Mouse (Mus musculus): Measurements from ENCODE around the gene Spn.
"Not testable (repeated sequence)": the region's sequence is repeated elsewhere in the genome, so short reads cannot be mapped to it uniquely, and the experiment has no call there.

Spn gene

DNA sequence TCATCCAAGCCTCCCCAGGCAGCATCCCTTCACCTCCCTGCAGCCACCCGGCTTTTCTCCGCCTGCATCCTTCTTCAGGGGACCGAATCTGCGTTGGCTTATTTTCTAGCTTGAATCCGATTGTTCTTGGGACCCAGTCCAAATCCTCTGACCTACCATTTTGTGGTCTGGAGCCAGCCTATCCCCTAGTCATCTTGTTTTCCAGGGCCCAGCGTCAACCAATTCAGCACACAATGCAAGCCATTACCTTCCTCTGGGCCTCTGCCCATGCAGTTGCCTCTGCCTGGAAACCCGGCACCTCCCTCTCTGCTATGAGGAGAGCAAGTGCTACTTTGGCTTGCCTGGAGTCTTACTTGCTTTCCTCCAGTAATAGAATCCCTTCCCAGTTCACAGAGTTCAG, 32.1 kb downstream of the Spn start:
- DNase-seq (ENCODE audit: low spot score) = no peak

DNA sequence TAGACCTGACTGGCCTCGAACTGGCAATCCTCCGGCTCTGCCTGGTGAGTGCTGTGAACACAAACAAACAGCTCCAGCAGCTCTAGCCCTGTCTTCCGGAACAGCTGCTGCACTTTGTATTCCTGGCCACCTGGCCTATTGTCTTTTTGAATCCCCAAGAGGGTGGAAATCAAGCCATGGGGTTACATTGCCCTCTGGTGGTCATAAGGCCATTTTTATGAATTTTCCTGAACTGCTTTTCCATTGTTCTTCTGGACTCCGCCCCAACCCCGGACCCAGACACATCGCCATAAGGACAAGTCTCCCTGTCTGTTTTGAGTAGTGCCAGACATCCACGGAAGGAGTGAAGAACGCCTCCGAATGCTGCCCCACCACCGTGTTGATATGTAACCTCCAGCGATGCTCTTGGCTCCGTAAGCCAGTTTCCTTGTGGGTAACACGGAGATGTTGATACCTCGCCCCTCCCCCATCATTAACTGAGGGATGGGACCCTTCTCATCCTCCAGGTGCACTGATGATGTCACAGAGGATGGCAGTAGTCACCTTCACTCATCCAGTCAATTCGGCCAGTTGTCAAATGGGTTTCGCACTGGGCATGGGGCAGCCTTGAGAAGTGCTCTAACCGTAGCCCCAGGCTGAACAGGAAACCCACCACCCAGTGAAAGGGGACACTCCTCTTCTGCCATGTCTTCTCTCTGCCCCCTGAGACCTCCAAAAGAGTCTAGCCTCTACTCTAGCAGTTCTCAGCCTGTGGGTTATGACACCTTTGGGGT, 32.9 kb downstream of the Spn start:
- peak; percentile 80 for DNase-seq (ENCODE audit: low spot score)

DNA sequence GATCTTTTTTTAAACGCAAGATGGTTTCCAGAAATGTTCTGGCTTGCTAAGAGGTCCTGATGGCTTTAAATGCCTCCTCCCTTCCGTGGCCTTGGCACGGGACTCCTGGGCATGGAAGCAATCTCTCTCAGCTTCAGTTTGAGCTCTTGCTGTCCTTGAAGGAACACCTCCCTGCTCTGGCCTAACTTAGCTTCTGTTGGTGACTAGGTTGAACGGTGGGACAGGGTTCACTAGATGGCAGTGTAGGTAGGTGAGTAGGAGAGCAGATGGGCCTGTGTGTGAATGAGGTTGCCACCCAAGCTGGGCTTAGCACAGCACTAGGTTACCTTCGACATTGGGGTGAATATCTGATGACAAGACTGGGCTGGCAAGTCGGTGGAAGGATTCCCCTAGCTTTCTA, 33.7 kb downstream of the Spn start:
- no peak for DNase-seq (ENCODE audit: low spot score)

DNA sequence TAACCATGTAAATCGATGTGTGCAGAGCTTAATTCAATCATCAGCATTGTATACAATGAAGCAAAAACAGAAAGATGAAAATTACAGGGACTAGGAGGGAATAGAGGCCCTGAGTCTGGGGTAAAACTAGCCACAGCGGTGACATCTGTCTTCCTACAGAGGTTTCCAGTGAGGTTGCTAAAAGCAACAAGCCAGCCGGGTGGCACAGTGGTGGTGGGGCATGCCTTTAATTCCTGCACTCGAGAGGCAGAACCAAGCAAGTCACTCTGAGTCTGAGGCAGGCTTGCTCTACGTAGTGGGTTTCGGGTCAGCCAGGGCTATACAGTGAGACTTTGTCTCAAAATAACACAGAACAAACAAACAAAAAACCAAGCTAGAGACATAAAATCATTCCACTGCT, 35.5 kb downstream of the Spn start:
- no peak for DNase-seq (ENCODE audit: low spot score)

DNA sequence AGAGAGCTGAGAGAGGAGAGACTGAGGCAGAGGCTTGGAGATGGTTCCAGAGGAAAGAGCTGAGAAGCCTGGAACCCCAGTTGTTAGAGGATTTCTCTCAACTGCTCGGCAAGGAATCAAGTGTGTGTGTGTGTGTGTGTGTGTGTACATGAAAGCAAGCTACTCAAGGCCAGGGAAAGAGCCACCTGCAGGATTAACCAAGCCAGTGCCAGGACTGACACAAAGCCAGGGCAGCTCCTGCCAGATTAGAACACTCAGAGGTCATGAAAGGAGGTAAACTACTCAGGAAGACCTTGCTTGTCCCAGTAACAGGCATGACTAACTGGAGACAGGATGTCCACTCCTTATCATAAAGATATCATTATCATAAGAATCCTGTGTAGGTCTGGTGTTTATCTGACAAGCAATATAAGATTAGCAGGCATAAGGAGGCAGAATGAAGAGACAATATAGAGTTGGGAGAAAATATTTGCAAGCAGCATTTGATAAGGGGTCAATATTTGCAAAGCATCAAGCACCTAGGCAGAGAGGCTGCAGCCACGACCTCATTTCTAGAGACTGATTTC, 36.1 kb downstream of the Spn start:
- no peak for DNase-seq (ENCODE audit: low spot score)

DNA sequence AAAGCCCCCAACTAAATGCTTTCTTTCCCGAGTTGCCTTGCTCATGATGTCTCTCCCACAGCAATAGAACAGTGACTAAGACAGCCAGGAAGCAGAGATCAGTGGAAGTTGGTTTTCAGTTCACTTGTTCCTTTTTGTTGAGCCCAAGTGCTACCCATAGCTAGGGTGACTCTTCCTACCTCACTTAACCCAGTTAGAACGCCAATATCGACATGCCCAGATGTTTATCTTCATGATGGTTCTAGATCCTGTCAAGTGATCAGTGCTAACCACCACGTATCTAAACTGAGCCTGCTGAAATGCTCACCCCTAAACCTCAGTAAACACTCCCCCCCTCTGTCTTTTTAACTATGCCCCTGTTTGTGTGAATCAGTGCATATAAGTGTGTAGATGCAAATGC, 38.1 kb downstream of the Spn start:
- DNase-seq (ENCODE audit: low spot score) = no peak

DNA sequence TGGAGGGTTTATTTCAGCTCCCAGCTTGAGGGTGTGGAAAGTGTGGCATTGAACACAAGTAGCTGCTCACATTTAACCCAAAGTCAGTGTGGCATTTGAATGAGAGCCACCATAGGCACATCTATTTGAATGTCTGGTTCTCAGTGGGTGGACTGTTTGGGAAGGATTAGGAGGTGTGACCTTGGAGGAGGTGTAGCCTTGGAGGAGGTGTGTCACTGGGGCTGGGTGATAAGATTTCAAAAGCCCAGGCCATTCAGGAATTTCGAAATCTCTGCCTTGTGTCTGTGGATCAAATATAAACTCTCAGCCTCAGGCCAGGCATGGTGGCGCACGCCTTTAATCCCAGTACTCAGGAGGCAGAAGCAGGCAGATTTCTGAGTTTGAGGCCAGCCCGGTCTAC, 38.7 kb downstream of the Spn start:
- no peak for DNase-seq (ENCODE audit: low spot score)

DNA sequence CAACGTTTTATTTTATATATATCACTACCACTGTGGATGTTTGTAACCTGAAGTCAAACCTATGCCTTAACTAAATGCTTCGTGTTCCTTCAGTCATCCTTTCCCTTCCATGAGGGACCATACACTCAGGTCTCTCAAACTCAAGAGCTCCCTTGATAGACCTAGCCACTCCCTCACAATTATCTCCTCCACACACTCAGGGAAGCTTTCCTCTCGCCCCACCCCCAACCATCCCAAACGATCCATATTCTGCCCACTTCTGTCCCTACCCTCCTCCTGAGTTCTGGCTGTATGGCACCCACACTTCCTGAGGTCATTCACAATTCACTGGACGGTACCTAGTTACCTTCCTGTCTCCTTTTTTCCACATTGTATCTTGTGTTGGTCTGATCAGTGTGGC, 39.1 kb downstream of the Spn start:
- DNase-seq (ENCODE audit: low spot score) = no peak

DNA sequence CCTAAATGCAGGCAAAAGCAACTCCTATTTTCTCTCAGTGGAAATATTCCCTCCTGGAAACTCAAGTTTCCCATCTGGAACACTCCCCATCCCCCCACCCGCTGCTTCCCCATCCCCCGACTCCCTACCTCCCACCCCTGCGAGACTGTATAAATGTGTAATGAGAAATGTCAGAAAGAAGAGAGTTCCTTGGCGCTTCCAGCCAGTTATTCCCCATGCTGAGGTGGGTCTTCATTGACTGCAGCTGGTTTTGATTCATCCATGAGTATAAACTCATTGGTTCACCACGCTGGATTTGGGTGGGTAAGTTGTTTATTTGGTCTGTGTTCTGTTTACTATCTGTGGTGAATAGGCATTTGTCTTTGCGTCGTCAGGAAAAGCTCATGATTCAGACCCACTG, 41.2 kb downstream of the Spn start:
- no peak for DNase-seq (ENCODE audit: low spot score)

DNA sequence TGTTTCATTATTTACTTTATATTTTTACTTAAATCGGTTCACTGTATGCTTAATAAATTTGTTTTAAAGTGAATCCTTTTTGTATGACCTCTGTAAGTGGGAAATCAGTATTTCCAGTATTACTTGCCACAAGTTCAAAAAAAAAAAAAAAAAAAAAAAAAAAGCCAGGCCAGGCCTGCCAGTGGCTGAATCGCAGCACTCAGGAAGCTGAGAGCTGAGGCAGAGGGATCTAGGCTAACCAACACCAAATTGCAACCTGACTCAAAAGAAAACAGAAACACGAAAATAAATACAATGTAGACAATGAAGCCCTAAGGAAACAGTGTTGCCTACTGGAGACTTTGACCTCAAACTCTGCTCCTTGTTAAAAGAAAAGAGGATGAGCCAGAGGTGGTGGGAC, 43.7 kb downstream of the Spn start:
- no peak for DNase-seq (ENCODE audit: low spot score)

DNA sequence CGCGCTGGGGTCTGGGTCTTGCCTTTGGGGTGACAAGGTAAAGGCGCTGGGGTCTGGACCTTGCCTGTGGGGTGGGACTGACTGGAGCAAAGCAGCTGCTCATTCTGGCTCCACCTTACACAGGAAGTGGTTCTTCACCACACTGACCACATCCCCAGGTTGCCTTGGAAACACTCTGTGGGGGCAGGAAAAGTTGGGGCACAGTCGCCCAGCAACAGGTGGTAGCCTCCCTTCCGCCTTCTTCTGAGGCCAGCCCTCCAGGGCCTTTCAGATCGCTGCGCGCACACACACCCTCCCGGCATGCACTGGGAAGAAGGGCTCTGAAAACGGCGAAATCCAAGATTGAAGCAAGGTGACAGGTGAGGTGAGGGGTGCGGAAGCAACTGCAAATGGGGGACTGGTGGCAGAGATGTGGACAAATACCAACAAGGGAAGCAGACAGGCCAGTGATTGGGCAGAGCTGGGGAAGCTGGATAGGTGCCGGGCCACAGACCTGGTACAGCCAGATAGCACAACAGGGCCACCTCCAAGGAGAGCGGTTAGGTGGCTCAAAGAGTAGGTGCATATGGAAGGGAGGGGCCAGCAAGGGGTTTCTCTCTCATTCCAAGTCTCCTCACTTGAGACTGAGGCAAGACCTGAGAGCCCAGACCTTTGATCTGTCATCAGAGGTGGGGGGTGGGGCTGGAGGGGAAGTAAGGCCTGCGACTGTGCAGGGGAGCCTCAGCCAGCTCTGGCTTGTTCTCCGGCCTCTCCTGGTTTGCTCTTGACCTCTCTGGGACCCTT, 46.3 kb downstream of the Spn start, which contains the start of gene AI467606:
TSS of gene AI467606 (plus strand) at position 246 of the 783 bp plus-strand sequence.
- DNase-seq (ENCODE audit: low spot score) = peak; percentile 29

DNA sequence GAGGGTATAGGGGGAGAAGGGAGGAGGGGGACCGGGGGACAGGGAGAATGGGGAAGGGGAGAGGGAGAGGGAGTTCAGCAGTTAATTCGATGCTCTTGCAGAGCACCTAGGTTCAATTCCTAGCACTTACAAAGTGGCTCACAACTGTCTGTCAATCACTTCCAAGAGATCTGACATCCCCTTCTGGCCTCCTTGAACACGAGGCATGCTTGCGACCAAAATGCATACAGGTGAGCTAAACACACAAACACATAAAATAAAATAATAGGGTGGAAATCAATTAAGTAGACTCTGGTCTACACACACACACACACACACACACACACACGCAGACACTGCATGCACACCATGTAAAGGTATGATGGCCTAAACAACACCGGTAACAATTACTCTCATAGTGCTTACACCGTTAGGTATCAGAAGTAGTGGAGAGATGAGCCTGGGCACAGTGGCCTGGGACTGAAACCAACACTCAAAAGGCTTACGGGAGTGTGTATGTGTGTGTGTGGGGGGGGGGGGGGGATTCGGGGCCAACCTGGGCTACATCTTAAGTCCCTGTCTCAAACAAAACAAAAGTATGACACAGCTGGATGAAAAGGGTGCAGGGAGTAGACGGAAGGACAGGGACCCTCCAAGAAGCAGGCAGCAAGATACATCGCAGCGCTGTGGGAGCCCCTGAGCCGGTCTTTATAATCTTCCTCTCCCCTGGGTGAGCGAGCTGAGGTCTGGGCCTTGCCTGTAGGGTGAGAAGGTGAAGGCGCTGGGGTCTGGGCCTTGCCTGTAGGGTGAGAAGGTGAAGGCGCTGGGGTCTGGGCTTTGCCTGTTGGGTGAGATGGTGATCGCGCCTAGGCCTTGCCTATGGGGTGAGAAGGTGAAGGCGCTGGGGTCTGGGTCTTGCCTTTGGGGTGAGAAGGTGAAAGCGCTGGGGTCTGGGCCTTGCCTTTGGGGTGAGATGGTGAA, 47.2 kb downstream of the Spn start:
- no peak for DNase-seq (ENCODE audit: low spot score)

DNA sequence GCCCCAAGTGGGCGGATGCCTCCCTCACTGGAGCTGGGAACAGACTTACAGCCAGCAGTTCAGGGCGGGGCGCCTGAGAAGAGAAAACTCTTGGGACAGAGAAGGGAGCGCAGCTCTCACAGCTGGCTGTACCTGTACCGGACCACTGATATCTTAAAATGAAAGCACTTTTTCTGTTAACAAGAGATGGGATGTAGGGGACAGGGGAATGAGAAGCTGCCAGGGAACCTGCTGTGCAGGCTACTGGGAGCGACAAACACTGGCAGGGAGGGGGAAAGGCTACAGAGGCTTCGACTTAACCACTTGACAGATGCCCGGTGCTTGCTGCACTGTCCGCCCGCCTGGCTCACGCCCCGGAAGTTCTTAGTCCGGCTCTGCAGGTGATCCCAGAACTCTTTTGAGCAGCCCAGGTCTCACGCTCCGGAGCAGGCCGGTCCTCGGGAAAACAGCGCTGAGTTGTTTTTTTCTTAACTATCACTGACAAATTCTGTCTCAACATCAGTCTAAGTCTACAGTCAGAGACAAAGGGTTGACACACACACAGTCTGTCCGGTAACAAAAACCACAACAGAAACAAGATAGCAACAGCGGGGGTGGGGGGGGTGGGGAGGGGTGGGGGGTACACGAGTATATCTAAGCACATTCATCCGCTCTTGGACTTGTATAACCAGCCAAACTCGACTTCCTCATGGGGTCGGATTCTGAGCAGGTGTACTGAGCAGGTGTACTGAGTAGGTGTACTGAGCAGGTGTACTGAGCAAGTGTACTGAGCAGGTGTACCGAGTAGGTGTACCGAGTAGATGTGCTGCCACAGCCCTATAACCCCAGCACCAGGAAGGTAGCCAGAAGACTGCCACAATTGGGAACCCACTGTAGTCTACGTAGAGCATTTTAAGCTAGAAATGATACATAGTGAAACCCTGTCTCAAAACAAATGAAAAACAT, 48.5 kb downstream of the Spn start:
- DNase-seq (ENCODE audit: low spot score) = no peak

DNA sequence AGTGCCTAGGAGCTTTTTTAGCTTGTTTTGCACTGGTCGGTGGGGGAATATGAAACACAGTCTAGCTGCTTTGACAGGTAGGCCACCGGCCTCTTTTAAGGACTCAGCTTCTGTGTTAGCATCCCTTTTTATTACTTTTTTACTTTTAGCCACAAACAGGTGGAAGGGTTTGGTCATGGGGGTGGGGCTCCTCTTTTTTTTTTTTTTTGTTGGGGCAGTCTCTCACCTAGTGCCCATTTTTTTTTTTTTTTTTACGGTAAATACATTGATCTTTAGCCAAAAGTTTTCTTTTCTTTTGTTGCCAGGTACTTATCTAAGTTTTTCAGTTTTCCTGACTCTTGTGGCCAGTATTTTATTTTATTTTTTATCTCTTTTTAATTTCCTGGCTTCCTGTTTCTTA, 49.5 kb downstream of the Spn start:
- no peak for DNase-seq (ENCODE audit: low spot score)

DNA sequence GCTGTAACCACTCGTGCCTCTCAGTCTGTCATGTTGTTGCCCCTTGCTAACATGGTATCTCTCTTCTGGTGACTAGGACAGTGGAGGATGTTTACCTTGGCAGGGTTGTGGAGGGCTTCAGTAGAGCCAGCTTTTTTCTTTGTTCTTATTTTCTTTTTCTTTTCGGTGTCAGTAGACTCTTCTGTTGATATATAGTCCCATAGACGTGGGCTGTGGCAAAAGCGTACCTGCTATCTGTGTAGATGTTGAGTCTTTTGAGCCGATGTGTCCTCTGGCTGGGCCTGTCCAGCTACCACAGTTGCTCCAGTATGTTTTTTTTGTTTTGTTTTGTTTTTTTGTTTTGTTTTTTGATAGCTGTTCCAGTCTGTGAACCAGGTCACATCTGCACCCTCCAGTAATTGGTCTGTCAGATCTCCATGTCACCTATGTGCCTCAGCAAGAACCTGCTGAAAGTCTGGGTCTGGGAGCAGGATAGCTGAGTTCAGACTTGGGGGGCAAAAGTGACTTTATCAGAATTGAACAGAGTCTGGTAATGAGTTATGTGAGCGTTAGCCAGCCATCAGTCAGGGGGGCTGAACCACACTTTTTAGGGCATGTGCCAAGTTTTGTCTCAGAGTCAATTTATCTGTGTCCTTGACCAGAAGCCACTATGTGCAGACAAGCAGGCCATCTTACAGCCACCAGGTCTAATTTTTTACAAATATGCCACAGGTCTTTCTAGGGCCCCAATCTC, 50.2 kb downstream of the Spn start, which contains the start of gene Zg16:
TSS of gene Zg16 (minus strand) at position 51 of the 733 bp plus-strand sequence.
- DNase-seq (ENCODE audit: low spot score) = not testable (repeated sequence)

DNA sequence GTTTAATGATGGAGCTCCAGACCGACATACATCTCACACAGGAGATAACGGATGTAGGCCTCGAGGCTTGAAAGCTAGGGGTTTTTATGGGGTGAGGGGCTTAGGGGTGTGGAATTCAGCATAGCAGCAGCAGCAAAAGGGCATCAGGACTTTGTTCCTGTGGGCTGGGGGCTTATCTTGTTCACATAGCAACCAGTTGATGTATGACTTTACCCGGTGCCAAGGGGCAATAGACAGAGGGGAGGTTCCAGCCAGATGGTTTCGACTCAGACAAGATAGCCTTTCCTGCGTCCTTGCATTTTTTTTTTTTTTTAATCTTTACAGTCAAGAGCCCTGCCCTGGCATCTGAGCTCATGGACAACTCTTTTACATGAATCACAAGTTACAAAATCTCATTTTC, 51.9 kb downstream of the Spn start:
- DNase-seq (ENCODE audit: low spot score) = not testable (repeated sequence)

DNA sequence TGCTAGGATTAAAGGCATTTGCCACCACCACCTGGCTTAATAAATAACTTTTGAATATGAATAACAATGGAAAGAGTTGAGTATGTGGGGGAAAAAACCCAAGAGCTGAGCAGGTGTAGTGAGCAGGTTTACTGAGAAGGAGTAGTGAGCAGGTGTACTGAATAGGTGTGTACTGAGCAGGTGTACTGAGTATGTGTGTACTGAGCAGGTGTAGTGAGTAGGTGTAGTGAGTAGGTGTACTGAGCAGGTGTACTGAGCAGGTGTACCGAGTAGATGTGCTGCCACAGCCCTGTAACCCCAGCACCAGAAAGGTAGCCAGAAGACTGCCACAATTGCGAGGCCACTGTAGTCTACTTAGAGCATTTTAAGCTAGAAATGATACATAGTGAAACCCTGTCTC, 52.8 kb downstream of the Spn start:
- no peak for DNase-seq (ENCODE audit: low spot score)

DNA sequence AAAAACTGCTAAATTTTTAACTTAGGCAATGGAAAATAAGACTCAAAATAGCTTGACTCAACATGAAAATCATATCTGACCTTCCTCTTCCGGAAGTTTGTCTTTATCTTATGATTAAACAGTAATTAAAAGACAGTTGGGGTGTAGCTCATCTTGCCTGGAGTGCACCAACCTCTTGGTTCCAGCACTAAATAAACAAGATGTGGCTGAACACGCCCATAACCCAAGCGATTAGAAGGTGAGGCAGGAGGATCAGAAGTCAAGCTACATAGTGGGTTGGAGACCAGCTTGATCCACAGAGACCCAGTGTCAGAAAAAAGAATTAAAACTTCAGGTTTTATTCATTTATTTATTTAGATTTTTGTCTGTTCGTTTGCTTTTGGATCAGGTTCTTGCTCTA, 53.9 kb downstream of the Spn start:
- DNase-seq (ENCODE audit: low spot score) = no peak

DNA sequence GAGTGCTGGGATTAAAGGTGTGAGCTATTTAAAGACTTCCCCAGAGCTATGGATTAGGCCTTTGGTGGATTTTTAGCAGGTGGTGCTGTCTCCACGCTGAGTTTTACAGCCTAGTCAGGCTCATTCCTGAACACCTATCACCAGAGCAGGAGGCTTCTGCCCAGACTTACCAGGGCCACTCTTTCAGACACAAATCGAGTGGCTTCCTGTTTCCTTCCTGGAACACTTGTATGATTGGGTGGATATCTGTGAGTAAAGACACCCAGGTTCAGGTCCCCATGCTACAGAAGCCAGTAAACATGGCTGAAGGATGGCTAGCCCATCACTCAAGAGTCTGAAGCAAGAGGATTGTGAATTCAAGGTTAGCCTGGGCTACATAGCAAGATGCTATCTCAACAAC, 54.6 kb downstream of the Spn start:
- no peak for DNase-seq (ENCODE audit: low spot score)

DNA sequence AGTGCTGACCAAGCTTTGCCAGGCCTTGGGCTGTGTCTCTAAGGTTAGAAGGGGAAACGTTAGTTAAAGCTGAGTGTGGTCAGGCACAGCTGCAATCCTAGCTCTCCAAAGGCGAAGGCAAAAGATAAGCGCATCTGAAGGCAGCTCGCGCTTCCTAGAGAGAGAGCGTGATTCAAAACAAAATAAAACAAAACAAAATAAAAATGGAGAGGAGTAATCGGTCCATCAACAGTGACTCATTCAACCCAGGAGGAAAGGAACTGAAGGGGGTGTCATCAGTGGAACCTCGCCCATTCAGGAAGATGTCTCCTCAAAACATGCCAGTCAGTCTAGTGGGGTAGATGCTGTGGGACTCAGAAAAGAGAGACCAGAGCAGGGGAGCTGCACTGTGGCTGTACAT, 55.4 kb downstream of the Spn start:
- DNase-seq (ENCODE audit: low spot score) = no peak

All from ovary, postnatal 14 days (tissue).